Mouse (Mus musculus): ENCODE measurements around the gene Oprl1. TPM values are rescaled to one million over a fixed set of nuclear protein-coding genes. Genes with fewer than 3 reads are reported as not detected.

The Oprl1 gene
- total RNA-seq, 2 experiments from 2014 or later, result 0.80 to 2.7 TPM

- DNase-seq (ENCODE audit: low spot score in 2 of 2), result peak in 1 of 2 experiments; percentile 16
Observed at GRCm38 (mm10) chr2:181691571-181691970, 23.2 kb upstream of the Oprl1 start.

DNA sequence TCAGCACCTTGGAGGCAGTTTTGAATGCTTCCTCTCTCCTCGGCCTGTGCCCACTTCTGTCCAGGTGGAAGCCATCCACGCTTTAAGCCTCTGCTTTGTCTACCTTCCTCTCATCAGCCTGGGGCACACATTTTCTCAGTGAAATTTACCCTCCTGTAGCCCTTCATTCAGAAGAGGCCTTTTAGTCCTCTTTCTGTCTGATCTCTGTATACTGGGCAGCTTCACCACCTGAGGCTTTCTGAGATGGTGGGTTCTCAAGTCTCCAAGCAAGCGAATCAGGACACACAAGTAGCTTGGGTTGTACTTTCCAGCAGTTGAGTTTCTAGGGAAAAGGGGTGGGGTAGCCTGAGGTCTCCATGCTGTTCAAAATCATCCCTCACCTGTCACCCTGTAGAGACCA is 22.5 kb upstream of the Oprl1 start:
- peak in 1 of 2 experiments; percentile 12 for DNase-seq (ENCODE audit: low spot score in 2 of 2)

GRCm38 (mm10) chr2:181693339-181694280 is 21.2 kb upstream of the Oprl1 start, which contains the start of gene Rgs19:
TSS of gene Rgs19 (minus strand) at chr2:181693977.
- peak; percentile 85 to 87 for DNase-seq (ENCODE audit: low spot score in 2 of 2)

GRCm38 (mm10) chr2:181694581-181694980 is 20.2 kb upstream of the Oprl1 start:
- DNase-seq (ENCODE audit: low spot score in 2 of 2), result no peak

GRCm38 (mm10) chr2:181695776-181696175 is 19.0 kb upstream of the Oprl1 start:
- DNase-seq (ENCODE audit: low spot score in 2 of 2), result no peak

GRCm38 (mm10) chr2:181696801-181697420 is 17.9 kb upstream of the Oprl1 start:
- DNase-seq (ENCODE audit: low spot score in 2 of 2), result no peak

DNA sequence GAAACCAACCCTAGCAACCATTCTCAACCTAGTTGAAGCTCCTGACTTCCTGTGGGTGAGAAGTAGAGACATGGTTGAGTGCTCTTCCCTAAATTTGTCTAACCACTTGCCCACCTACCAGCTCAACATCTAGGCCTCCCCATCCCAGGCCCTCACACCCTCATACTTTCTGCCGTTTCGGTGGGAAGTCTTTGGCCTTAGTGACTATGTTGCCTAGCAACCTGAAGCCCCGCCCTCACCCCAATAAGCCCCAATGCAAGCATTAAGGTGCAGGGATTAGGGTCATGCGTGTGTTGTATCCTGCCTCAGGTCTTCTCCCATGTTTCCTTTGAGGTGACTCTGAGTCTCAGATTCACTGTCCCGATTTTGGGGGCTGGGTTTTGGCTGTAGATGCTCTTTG is 16.6 kb upstream of the Oprl1 start, which contains the start of gene Lkaaear1:
Gene Lkaaear1, minus strand, starts transcription at position 202 of the 400 bp plus-strand sequence.
- no peak for DNase-seq (ENCODE audit: low spot score in 2 of 2)

- DNase-seq (ENCODE audit: low spot score in 2 of 2), result no peak
Observed at GRCm38 (mm10) chr2:181706668-181707067, 8.1 kb upstream of the Oprl1 start.

- DNase-seq (ENCODE audit: low spot score in 2 of 2), result no peak
Observed at GRCm38 (mm10) chr2:181713749-181714148, 1.1 kb upstream of the Oprl1 start.

GRCm38 (mm10) chr2:181715382-181715781 is 566 bp downstream of the Oprl1 start:
- no peak for DNase-seq (ENCODE audit: low spot score in 2 of 2)

- DNase-seq (ENCODE audit: low spot score in 2 of 2), result no peak
Observed at GRCm38 (mm10) chr2:181716991-181717390, 2.2 kb downstream of the Oprl1 start.

- DNase-seq (ENCODE audit: low spot score in 2 of 2), result no peak
Observed at GRCm38 (mm10) chr2:181720061-181720460, 5.2 kb downstream of the Oprl1 start.

GRCm38 (mm10) chr2:181721200-181721599 is 6.4 kb downstream of the Oprl1 start:
- no peak for DNase-seq (ENCODE audit: low spot score in 2 of 2)

GRCm38 (mm10) chr2:181722213-181722612 is 7.4 kb downstream of the Oprl1 start:
- peak in 1 of 2 experiments; percentile 35 for DNase-seq (ENCODE audit: low spot score in 2 of 2)

DNA sequence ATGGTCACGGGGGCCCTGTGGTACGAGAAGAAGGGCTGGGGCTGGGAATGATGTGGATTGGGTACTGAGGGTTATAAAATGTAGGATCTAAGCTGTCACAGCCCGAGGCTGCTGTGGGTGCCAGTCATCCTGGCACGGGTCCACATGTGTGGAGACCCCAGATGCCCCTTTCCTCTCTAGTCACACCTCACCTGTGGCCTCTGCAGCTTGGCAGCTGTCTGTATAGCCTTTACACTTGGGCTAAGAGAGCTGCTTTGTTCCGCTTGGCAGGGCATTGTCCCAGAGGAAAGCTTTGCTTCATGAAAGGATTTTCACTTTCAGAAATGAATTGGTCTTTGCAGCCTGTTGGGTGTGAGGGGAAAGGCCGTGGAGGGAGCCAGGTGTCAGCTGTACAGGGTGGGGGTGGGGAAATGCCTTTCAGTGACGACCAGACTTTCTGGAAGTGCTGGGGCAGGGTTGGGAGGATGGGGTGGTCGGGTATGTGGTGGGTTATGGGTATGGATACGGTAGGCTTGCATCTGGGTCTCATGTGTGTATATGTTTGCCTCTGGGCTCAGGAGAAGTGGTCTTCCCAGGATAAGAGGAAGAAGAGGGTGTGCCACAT is 12.9 kb downstream of the Oprl1 start:
- DNase-seq (ENCODE audit: low spot score in 2 of 2), result no peak

DNA sequence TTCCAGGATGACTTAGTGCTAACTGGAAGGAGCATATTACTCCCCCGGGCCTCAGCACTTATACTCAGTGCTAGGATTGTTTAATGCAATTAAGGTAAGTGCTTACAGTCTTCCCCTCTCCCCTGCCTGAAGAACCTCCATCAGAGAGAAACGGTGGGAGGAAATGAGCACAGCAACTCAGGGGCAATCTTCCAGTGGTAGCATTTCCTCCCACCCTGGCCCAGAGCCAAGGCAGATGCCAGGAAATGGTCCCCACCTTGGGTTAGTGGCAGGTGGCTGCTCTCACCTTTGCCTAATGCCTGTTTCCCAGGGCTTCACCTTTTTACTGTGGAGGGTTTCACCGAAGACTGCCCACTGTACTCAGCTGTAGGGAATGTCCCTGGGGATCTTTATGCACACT is 15.2 kb downstream of the Oprl1 start:
- DNase-seq (ENCODE audit: low spot score in 2 of 2), result no peak

DNA sequence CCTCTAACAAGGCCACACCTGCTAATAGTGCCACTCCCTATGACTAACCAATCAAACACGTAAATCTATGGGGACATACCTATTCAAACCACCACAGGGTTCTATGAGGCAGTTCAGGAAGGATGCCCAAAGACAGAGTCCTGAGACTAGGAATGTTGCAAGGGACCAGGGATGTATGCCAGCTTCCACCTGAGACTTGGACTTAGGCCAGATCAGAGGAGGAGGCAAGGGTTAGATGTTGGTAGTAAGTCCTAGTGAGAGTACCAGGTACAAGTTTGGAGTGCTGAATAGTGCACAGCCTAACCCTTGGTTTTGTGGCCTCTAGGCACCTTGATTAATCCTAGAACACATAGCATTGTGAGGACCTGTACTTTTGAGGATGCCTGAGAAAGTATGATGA is 37.8 kb downstream of the Oprl1 start:
- DNase-seq (ENCODE audit: low spot score in 2 of 2), result no peak

- DNase-seq (ENCODE audit: low spot score in 2 of 2), result no peak
Observed at GRCm38 (mm10) chr2:181758147-181758725, 43.4 kb downstream of the Oprl1 start.

GRCm38 (mm10) chr2:181759041-181759440 is 44.2 kb downstream of the Oprl1 start:
- DNase-seq (ENCODE audit: low spot score in 2 of 2), result no peak

DNA sequence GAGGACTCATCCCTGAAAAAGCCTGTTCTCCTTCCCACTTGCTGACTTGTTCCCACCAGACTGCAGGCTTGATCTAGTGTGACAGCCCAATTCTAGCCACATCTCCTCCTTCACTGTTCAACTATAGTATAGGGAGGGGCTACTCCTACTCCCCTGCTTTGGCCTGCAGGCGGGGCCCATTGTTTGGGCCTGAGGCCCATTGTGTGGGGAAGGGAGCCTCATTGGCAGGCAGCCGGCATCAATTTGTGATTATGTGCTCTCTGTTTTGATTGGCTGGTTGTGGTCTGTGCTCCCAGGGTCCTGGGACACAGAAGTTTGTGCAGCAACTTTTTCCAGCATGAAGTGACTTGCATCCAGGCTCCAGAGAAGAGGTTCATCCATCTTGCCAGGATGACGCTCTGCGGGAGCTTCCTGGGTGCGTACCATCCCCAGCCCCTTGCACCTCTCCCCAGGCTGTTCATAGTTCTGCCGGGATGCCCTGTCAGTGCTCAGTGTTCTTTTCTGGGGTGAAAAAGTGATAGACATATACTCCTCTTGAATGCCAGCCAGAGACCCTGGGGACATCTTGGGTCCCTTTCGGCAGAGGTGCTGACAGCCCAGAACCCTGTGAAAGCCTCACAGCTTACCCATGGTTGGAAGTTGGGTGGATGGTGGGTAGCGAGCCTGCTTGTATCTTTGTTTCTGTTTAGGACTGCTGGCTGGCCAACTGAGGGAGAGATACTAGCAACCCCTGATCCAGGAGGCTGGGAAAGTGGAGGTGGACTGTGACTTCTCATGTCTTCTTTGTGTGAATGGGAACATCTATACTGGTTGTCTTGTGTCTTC is 48.4 kb downstream of the Oprl1 start, which contains the start of gene Myt1:
Gene Myt1, plus strand, starts transcription at position 327 of the 825 bp plus-strand sequence.
- DNase-seq (ENCODE audit: low spot score in 2 of 2), result no peak
